Mouse (Mus musculus): ENCODE results near the gene Dnmt3l. TPM values are rescaled to one million over a fixed set of nuclear protein-coding genes. Genes with fewer than 3 reads are reported as not detected.

Dnmt3l gene
- polyA plus RNA-seq, 1 experiment, result 179 TPM

- Histone ChIP-seq H3K4me1 (ENCODE audit: control insufficient read depth, insufficient read depth, low read length) (peaks cover 4% of the 10 kb centered on the region), H3K27ac (ENCODE audit: insufficient read depth, low read length) (0 out of 2 replicates have a peak within 1 kb of the TSS, but pooled peaks have one; percentile 20), H3K4me3 (ENCODE audit: low read depth, low read length) (peak within 1 kb of the TSS; percentile 79), H3K9ac (ENCODE audit: low read depth, poor library complexity, severe bottlenecking) (peak within 1 kb of the TSS; percentile 84), H3K36me3 (ENCODE audit: control insufficient read depth, insufficient read depth, low read length, poor library complexity, severe bottlenecking) (peaks cover 17% of the 10 kb centered on the region), H3K9me3 (replicated peaks; ENCODE audit: control insufficient read depth, insufficient read depth, low read length, poor library complexity, severe bottlenecking) (no peaks in the 10 kb centered on the region), H3K27me3 (ENCODE audit: control insufficient read depth, insufficient read depth, low read length, poor library complexity, severe bottlenecking) (no peaks in the 10 kb centered on the region)
- TF ChIP-seq CTCF (IDR thresholded peaks at IDR 0.05; ENCODE audit: low read depth, low read length) (peak; percentile 14), EP300 (IDR thresholded peaks at IDR 0.05; ENCODE audit: insufficient read depth, low read depth, low read length) (no peak)
Measured at GRCm38 (mm10) chr10:78069101-78070011, 27.6 kb downstream of the Dnmt3l start, which contains the start of gene Icosl. TSS of gene Icosl (plus strand) at chr10:78069302.

GRCm38 (mm10) chr10:78074151-78074550, 32.4 kb downstream of the Dnmt3l start:
- no peak overlapping the region for H3K4me3 ChIP-seq (ENCODE audit: low read depth, low read length)
- H3K36me3 ChIP-seq (ENCODE audit: control insufficient read depth, insufficient read depth, low read length, poor library complexity, severe bottlenecking), result peaks cover 23% of the 10 kb centered on the region
- H3K27me3 ChIP-seq (ENCODE audit: control insufficient read depth, insufficient read depth, low read length, poor library complexity, severe bottlenecking), result no peaks in the 10 kb centered on the region

GRCm38 (mm10) chr10:78074977-78075376, 33.2 kb downstream of the Dnmt3l start:
- peaks cover 23% of the 10 kb centered on the region for H3K36me3 ChIP-seq (ENCODE audit: control insufficient read depth, insufficient read depth, low read length, poor library complexity, severe bottlenecking)
- no peaks in the 10 kb centered on the region for H3K9me3 ChIP-seq (replicated peaks; ENCODE audit: control insufficient read depth, insufficient read depth, low read length, poor library complexity, severe bottlenecking)
- no peak for TF ChIP-seq POLR2A (IDR thresholded peaks at IDR 0.05; ENCODE audit: insufficient read depth, low read length)
- TF ChIP-seq CTCF (IDR thresholded peaks at IDR 0.05; ENCODE audit: low read depth, low read length), result no peak
- no peak for TF ChIP-seq EP300 (IDR thresholded peaks at IDR 0.05; ENCODE audit: insufficient read depth, low read depth, low read length)
- H3K27me3 ChIP-seq (ENCODE audit: control insufficient read depth, insufficient read depth, low read length, poor library complexity, severe bottlenecking), result no peaks in the 10 kb centered on the region
- H3K4me1 ChIP-seq (ENCODE audit: control insufficient read depth, insufficient read depth, low read length), result no peaks in the 10 kb centered on the region
- no peak overlapping the region for H3K4me3 ChIP-seq (ENCODE audit: low read depth, low read length)
- H3K9ac ChIP-seq (ENCODE audit: low read depth, poor library complexity, severe bottlenecking), result no peak overlapping the region
- no peak overlapping the region for H3K27ac ChIP-seq (ENCODE audit: insufficient read depth, low read length)

More at GRCm38 (mm10) chr10:78074151-78074550, 32.4 kb downstream of the Dnmt3l start:
- Histone ChIP-seq H3K9ac (ENCODE audit: low read depth, poor library complexity, severe bottlenecking) (no peak overlapping the region), H3K9me3 (replicated peaks; ENCODE audit: control insufficient read depth, insufficient read depth, low read length, poor library complexity, severe bottlenecking) (no peaks in the 10 kb centered on the region), H3K4me1 (ENCODE audit: control insufficient read depth, insufficient read depth, low read length) (no peaks in the 10 kb centered on the region), H3K27ac (ENCODE audit: insufficient read depth, low read length) (no peak overlapping the region)
- no peak for TF ChIP-seq POLR2A (IDR thresholded peaks at IDR 0.05; ENCODE audit: insufficient read depth, low read length)
- TF ChIP-seq EP300 (IDR thresholded peaks at IDR 0.05; ENCODE audit: insufficient read depth, low read depth, low read length), result no peak
- no peak for TF ChIP-seq CTCF (IDR thresholded peaks at IDR 0.05; ENCODE audit: low read depth, low read length)

DNA sequence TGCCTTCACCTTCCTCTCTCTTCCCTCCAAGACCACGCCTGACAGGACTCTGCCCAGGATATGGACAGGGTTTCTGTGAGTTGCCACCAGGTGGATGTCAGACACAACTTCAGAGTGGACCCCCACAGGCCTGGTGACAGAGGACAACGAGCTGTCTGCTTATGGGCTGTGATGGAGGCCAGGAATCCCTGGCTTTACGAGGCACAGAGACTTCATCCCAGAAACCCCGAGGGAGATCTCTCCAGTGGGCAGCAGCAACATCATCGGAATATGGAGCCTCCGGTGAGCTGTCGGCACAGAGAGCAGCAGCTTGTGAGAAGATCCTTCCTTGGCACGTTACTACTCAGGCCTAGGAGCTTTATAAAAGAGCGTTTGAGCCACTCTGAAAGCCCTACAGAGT, 36.1 kb downstream of the Dnmt3l start:
- no peaks in the 10 kb centered on the region for H3K9me3 ChIP-seq (replicated peaks; ENCODE audit: control insufficient read depth, insufficient read depth, low read length, poor library complexity, severe bottlenecking)
- TF ChIP-seq POLR2A (IDR thresholded peaks at IDR 0.05; ENCODE audit: insufficient read depth, low read length), result no peak
- no peak for TF ChIP-seq CTCF (IDR thresholded peaks at IDR 0.05; ENCODE audit: low read depth, low read length)
- TF ChIP-seq EP300 (IDR thresholded peaks at IDR 0.05; ENCODE audit: insufficient read depth, low read depth, low read length), result no peak
- H3K4me3 ChIP-seq (ENCODE audit: low read depth, low read length), result no peak overlapping the region
- H3K4me1 ChIP-seq (ENCODE audit: control insufficient read depth, insufficient read depth, low read length), result no peaks in the 10 kb centered on the region
- H3K9ac ChIP-seq (ENCODE audit: low read depth, poor library complexity, severe bottlenecking), result no peak overlapping the region
- H3K27ac ChIP-seq (ENCODE audit: insufficient read depth, low read length), result no peak overlapping the region
- H3K27me3 ChIP-seq (ENCODE audit: control insufficient read depth, insufficient read depth, low read length, poor library complexity, severe bottlenecking), result no peaks in the 10 kb centered on the region
- H3K36me3 ChIP-seq (ENCODE audit: control insufficient read depth, insufficient read depth, low read length, poor library complexity, severe bottlenecking), result peaks cover 11% of the 10 kb centered on the region; the same call in 1 of the 2 replicates

GRCm38 (mm10) chr10:78078276-78078675, 36.5 kb downstream of the Dnmt3l start:
- Histone ChIP-seq H3K36me3 (ENCODE audit: control insufficient read depth, insufficient read depth, low read length, poor library complexity, severe bottlenecking) (peaks cover 11% of the 10 kb centered on the region; the same call in 1 of the 2 replicates), H3K27me3 (ENCODE audit: control insufficient read depth, insufficient read depth, low read length, poor library complexity, severe bottlenecking) (no peaks in the 10 kb centered on the region)
- TF ChIP-seq EP300 (IDR thresholded peaks at IDR 0.05; ENCODE audit: insufficient read depth, low read depth, low read length) (no peak), POLR2A (IDR thresholded peaks at IDR 0.05; ENCODE audit: insufficient read depth, low read length) (no peak), CTCF (IDR thresholded peaks at IDR 0.05; ENCODE audit: low read depth, low read length) (no peak)

More at GRCm38 (mm10) chr10:78078276-78078675, 36.5 kb downstream of the Dnmt3l start:
- no peak overlapping the region for H3K4me3 ChIP-seq (ENCODE audit: low read depth, low read length)
- H3K27ac ChIP-seq (ENCODE audit: insufficient read depth, low read length), result no peak overlapping the region
- no peaks in the 10 kb centered on the region for H3K9me3 ChIP-seq (replicated peaks; ENCODE audit: control insufficient read depth, insufficient read depth, low read length, poor library complexity, severe bottlenecking)
- H3K9ac ChIP-seq (ENCODE audit: low read depth, poor library complexity, severe bottlenecking), result no peak overlapping the region
- H3K4me1 ChIP-seq (ENCODE audit: control insufficient read depth, insufficient read depth, low read length), result no peaks in the 10 kb centered on the region
